Mouse (Mus musculus): Measurements from ENCODE around the gene Med10.

DNA sequence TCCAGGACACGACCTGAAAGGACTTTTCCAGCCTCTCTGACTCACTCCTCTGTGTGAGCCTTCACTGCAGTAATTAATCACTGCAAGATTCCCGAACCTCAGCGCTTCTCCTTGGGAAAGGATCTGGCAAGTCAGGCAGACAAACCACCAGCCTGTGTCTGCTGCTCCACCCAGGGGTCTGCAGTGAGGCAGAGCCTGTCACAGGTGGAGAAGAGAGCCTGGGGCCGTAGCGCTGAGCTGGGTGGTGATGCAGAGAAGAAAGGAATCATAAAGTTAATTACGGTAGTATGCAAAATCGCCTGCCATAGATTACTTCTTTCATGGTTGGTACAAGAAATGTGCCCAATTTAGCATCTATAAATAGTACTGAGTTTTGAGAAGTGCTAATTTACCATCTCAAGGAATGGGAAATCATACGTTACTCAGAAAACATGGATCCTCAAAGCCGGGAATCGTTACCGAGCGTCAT is 9.6 kb upstream of the Med10 start:
- TF ChIP-seq ZNF384 (IDR thresholded peaks at IDR 0.05; ENCODE audit: low read depth, low read length), result no peak
- TF ChIP-seq ZC3H11A (IDR thresholded peaks at IDR 0.05; ENCODE audit: borderline replicate concordance, low read depth, low read length), result no peak
- no peak for TF ChIP-seq MAFK (IDR thresholded peaks at IDR 0.05; ENCODE audit: insufficient read depth, low read depth, low read length)
